Mouse (Mus musculus) erythroblast, embryonic 14.5 days (primary cell): ENCODE results near the gene Dok3.

Experiments
- GATA1 ChIP-seq: IDR thresholded peaks from 2 replicates; pipeline ENCODE4 v1.6.1; 2012; ENCODE audit warnings: low read length, inconsistent platforms, mixed read lengths
- TAL1 ChIP-seq: IDR thresholded peaks from 3 replicates; pipeline ENCODE4 v1.6.1; 2012; ENCODE audit warnings: low read length, inconsistent platforms, mixed read lengths

GRCm38 (mm10) chr13:55477492-55477891, 51.6 kb downstream of the Dok3 start:
- TF ChIP-seq TAL1 (no peak), GATA1 (no peak)
